Mouse (Mus musculus) megakaryocyte-erythroid progenitor cell, adult 5-6 weeks (primary cell): ENCODE results near the gene Amt. TPM values are rescaled to one million over a fixed set of nuclear protein-coding genes. Genes with fewer than 3 reads are reported as not detected.
A peak's percentile ranks its signal among the peaks of the same experiment; 100 is the strongest.

ENCODE experiments used
- ATAC-seq: replicated peaks from 2 replicates; pipeline ENCODE4 v1.8.0; 2016; ENCODE audit warnings: mild to moderate bottlenecking, inconsistent platforms; ENCODE audit not compliant: severe bottlenecking, poor library complexity, low FRiP score, low TSS enrichment
- total RNA-seq, 2 experiments: library from RNA; stranded (forward) in 1 of 2; stranded (reverse) in 1 of 2; fragments of 200-1000, 215-1000 nt in 1 of 2; fragments of >200 nt in 1 of 2; fragmentation: Nextera tagmentation in 1 of 2; gene quantifications; 2 replicates each; pipeline ENCODE4 v1.2.3; 2014 to 2017

The Amt gene
- total RNA-seq, 2 experiments from 2014 or later = 0.28 TPM; not detected in 1

- ATAC-seq = no peak
Measured at GRCm38 (mm10) chr9:108324784-108325183, 28.1 kb downstream of the Amt start.

DNA sequence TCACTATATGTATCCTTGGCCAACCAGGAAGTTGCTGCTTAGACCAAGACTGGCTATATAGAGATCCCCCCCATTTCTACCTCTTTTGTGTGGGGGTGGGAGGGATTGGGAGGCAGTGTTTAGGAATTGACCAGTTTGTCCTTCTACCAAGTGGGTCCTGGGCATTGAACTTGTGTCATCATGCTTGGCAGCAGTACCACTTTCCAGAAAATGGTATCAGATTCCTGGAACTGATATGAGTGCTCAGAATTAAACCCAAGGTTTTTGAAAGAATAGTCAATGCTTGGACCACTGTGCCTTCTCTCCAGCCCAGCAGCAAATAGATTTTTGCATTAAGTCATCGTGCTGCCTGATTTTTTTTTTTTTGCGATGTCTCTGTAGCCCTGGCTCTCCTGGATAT is 29.2 kb downstream of the Amt start:
- no peak for ATAC-seq

DNA sequence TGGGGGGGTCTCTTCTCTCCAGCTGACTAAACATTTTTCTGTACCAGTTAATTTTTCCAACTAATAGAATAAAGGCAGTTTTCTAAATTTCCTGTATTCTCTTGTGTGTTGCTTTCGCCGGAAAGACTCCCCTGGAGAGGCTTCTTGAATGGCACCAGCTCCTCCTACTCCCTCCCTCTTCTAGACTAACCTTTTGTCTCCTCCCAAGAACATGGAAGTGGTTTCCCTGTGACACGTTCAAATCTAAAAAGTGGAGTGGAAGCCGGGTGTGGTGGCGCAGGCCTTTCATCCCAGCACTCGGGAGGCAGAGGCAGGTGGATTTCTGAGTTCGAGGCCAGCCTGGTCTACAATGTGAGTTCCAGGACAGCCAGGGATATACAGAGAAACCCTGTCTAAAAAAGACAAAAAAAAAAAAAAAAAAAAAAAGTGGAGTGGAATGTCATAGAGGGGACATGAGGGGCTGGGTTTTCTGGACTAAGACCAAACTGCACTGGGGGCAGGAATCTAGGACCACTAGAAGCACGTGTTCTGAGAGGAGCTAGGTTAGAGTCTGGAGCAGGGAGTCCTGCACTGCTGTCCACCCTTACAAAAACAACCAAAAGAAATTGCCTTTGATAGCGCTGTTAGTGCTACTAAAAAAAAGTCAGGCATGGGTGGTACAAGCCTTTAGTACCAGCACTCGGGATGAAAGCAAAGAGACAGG is 41.3 kb downstream of the Amt start:
- ATAC-seq = no peak

DNA sequence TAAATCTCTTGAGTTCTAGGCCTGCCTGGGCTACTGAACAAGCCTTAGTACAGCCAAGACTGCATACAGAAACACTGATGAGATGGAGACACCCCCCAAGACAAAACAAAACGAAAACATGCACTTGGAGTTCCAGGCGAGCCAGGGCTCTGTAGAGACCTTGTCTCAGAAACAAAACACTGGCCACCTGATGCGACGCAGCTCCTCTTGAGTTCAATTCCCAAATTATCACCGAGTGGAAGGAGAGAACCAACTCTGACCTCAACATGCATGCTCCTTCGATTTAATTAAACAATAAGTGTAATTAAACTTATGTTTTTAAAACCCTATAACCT is 41.9 kb downstream of the Amt start:
- ATAC-seq = no peak

- ATAC-seq = peak; percentile 80
Measured at GRCm38 (mm10) chr9:108338886-108339781, 42.5 kb downstream of the Amt start, which contains the start of gene Gpx1. Gpx1 (plus strand) TSS chr9:108338903.

DNA sequence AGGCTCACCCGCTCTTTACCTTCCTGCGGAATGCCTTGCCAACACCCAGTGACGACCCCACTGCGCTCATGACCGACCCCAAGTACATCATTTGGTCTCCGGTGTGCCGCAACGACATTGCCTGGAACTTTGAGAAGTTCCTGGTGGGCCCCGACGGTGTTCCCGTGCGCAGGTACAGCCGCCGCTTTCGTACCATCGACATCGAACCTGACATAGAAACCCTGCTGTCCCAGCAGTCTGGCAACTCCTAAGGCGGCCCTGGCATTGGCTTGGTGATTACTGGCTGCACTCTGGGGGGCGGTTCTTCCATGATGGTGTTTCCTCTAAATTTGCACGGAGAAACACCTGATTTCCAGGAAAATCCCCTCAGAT is 43.2 kb downstream of the Amt start:
- ATAC-seq = no peak

- ATAC-seq = peak; percentile 62
Measured at GRCm38 (mm10) chr9:108340258-108341138, 43.8 kb downstream of the Amt start.

DNA sequence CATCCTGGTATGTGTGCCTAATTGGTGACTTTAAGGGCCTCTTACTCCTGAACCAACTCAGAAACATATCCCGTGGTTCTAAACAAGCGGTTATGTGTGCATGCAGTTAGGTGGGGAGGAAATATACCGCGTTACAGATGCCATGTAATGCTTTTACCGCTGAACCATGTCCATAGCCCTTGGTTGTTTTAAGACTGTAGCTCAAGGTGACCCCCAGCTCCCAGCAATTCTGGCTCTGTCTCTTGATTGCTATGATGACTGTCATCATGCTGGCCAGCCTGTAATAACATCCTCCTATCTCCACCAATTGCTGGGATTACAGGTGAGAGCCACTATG is 44.5 kb downstream of the Amt start:
- no peak for ATAC-seq

DNA sequence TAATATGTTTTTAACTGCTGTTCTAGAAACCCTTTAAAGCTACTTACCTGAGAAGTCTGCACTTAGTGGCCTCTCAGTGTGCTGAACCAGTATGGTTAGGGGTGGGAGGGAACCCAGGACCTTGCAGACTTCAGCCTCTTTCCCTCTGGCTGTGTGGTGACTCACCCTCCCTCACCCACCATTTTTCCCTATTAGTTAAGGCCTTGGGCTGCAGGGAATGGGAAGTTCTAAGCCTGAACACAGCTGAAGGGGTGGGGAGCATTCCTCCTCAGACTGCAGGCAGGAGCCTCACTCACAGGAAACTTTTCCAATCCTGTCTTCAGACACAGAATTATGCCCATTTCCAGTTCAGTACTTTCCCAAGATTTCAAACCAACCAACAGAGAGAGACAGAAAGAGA is 45.1 kb downstream of the Amt start:
- ATAC-seq = no peak

- no peak for ATAC-seq
Measured at GRCm38 (mm10) chr9:108342301-108342831, 45.7 kb downstream of the Amt start.

GRCm38 (mm10) chr9:108343331-108343730 is 46.7 kb downstream of the Amt start:
- no peak for ATAC-seq

- ATAC-seq = peak; percentile 11; the same call in 1 of the 2 replicates
Measured at GRCm38 (mm10) chr9:108343835-108344234, 47.2 kb downstream of the Amt start.

DNA sequence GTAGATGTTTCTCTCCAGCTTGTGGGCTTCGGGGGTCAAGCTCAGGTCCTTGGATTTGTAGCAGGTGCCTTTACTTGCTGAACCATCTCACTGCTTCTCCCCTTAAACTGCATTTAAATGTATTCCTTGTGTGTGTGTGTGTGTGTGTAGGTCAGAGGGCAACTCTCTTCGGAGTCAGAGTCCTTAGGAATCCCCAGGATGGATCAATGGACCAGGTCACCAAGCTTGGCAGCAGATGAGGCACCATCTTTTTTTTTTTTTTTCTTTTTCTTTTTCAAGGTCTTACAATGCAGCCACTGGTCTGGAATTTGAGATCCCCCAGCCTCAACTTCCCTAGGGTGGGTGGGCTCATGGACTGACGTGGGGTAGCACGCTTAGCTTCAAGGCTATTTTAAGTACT is 47.8 kb downstream of the Amt start:
- ATAC-seq = no peak

DNA sequence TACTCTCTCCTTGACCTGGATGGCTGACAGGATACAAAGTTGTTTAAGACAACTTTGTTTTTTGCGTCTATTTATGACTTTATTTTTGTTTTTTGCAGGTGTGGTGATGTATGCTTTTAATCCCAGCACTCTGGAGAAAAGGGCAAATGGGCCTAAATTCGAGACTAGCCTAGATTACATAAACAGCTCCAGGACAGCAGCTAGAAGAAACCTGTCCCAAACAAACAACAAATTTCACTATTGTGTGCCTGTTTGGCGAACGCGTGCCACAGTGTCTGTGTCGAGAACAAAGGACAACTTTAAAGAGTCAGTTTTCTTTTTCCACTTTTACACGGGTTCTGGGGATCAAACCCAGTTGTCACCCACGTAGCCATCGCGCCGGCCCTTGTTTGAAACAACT is 50.4 kb downstream of the Amt start:
- ATAC-seq = no peak

GRCm38 (mm10) chr9:108347540-108348289 is 51.1 kb downstream of the Amt start, which contains the start of gene Usp4:
Usp4 (plus strand) TSS chr9:108347853.
- ATAC-seq = peak; percentile 59

DNA sequence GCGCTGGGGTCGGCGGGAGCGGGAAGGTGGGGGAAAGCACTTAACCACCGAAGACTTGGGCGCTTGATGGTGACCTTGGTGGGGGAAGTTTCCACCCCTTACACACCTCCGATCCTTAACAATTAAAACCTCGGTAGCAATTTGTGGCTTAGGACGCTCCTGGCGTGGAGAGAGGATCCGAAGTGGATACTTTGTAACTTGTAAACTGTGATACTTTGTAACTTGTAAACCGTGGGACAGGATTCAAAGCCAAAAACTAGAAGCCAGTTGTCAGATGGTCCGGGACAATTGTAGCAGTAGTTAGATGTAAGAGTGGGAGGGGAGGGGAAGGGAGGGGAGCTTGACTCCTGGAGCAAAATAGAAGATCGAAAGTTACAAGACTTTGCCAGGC is 51.6 kb downstream of the Amt start:
- ATAC-seq = no peak

DNA sequence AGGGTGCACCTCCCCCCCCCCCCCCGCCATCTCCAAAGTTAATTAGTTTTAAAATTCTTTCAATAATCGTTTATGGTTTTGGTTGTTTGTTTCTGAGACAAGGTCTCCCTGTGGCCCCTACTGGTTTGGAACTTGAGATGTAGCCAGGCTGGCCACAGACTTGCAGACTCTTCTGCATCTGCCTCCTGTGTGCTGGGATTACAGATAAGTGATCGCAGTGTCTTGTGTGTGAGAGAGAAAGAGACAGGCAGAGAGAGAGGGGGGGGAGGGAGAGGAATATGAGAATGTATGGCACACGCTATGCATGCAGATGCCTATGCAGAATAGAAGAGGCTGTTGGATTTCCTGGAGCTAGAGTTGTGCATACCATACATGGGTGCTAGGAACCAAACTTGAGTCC is 53.1 kb downstream of the Amt start:
- ATAC-seq = peak; percentile 73
